Mouse (Mus musculus): ENCODE measurements around the gene Kcne1. TPM values are rescaled to one million over a fixed set of nuclear protein-coding genes. Genes with fewer than 3 reads are reported as not detected.

The Kcne1 gene
- total and polyA plus RNA-seq, 2 experiments from 2014 or later = 1.7 TPM; not detected in 1

GRCm38 (mm10) chr16:92316049-92316738 lies 43.1 kb downstream of the Kcne1 start:
- no peaks in the 10 kb centered on the region for H3K9me3 ChIP-seq (ENCODE audit: low read length)
- H3K4me2 ChIP-seq (ENCODE audit: low read depth, low read length, poor library complexity, severe bottlenecking) = no peak overlapping the region
- H3K36me3 ChIP-seq (ENCODE audit: insufficient read depth, low read length) = peaks cover 6% of the 10 kb centered on the region
- H3K9ac ChIP-seq (replicated peaks; ENCODE audit: low read length, poor library complexity, severe bottlenecking) = no peak overlapping the region
- ATAC-seq (ENCODE audit: low FRiP score) (no peak), DNase-seq (ENCODE audit: low spot score) (no peak)
- no peak overlapping the region for H3K4me3 ChIP-seq (ENCODE audit: low read depth, low read length)
- no peaks in the 10 kb centered on the region for H3K4me1 ChIP-seq (ENCODE audit: insufficient read depth, low read length)
- no peak overlapping the region for H3K27ac ChIP-seq (ENCODE audit: low read depth, low read length)
- no peaks in the 10 kb centered on the region for H3K27me3 ChIP-seq (ENCODE audit: insufficient read depth, low read length)
- WGBS = 77% methylated on average over 7 of the region's 7 CpGs
- no peak for TF ChIP-seq CTCF (IDR thresholded peaks at IDR 0.05)

- peak; percentile 56 for ATAC-seq (ENCODE audit: low FRiP score)
- DNase-seq (ENCODE audit: low spot score) = peak; percentile 82
Measured at GRCm38 (mm10) chr16:92313953-92314741, 45.1 kb downstream of the Kcne1 start.

GRCm38 (mm10) chr16:92309126-92309525 lies 50.1 kb downstream of the Kcne1 start:
- Histone ChIP-seq H3K36me3 (ENCODE audit: insufficient read depth, low read length) (peaks cover 35% of the 10 kb centered on the region), H3K27me3 (ENCODE audit: insufficient read depth, low read length) (no peaks in the 10 kb centered on the region), H3K4me2 (ENCODE audit: low read depth, low read length, poor library complexity, severe bottlenecking) (no peak overlapping the region), H3K4me3 (ENCODE audit: low read depth, low read length) (no peak overlapping the region), H3K27ac (ENCODE audit: low read depth, low read length) (no peak overlapping the region), H3K9me3 (ENCODE audit: low read length) (no peaks in the 10 kb centered on the region), H3K4me1 (ENCODE audit: insufficient read depth, low read length) (no peaks in the 10 kb centered on the region), H3K9ac (replicated peaks; ENCODE audit: low read length, poor library complexity, severe bottlenecking) (no peak overlapping the region)
- DNase-seq (ENCODE audit: low spot score) = peak; percentile 38
- no peak for TF ChIP-seq CTCF (IDR thresholded peaks at IDR 0.05)
- WGBS = 30% methylated on average over 4 of the region's 4 CpGs
- no peak for ATAC-seq (ENCODE audit: low FRiP score)

More at GRCm38 (mm10) chr16:92313953-92314741, 45.1 kb downstream of the Kcne1 start:
- Histone ChIP-seq H3K9me3 (ENCODE audit: low read length) (no peaks in the 10 kb centered on the region), H3K4me3 (ENCODE audit: low read depth, low read length) (no peak overlapping the region), H3K36me3 (ENCODE audit: insufficient read depth, low read length) (peaks cover 13% of the 10 kb centered on the region), H3K4me2 (ENCODE audit: low read depth, low read length, poor library complexity, severe bottlenecking) (no peak overlapping the region), H3K4me1 (ENCODE audit: insufficient read depth, low read length) (no peaks in the 10 kb centered on the region), H3K27ac (ENCODE audit: low read depth, low read length) (no peak overlapping the region), H3K9ac (replicated peaks; ENCODE audit: low read length, poor library complexity, severe bottlenecking) (no peak overlapping the region), H3K27me3 (ENCODE audit: insufficient read depth, low read length) (no peaks in the 10 kb centered on the region)
- whole genome bisulfite sequencing = 49% methylated on average over 13 of the region's 13 CpGs
- TF ChIP-seq CTCF (IDR thresholded peaks at IDR 0.05) = peak; percentile 98

- DNase-seq (ENCODE audit: low spot score) (no peak), ATAC-seq (ENCODE audit: low FRiP score) (no peak)
- H3K4me3 ChIP-seq (ENCODE audit: low read depth, low read length) = no peak overlapping the region
- H3K36me3 ChIP-seq (ENCODE audit: insufficient read depth, low read length) = peaks cover 32% of the 10 kb centered on the region
- H3K4me1 ChIP-seq (ENCODE audit: insufficient read depth, low read length) = peaks cover under 1% of the 10 kb centered on the region; the same call in 1 of the 2 replicates
- H3K27ac ChIP-seq (ENCODE audit: low read depth, low read length) = no peak overlapping the region
- no peaks in the 10 kb centered on the region for H3K9me3 ChIP-seq (ENCODE audit: low read length)
- 81% methylated on average over 3 of the region's 3 CpGs for WGBS
- no peak overlapping the region for H3K4me2 ChIP-seq (ENCODE audit: low read depth, low read length, poor library complexity, severe bottlenecking)
- no peak for TF ChIP-seq CTCF (IDR thresholded peaks at IDR 0.05)
- H3K9ac ChIP-seq (replicated peaks; ENCODE audit: low read length, poor library complexity, severe bottlenecking) = no peak overlapping the region
- H3K27me3 ChIP-seq (ENCODE audit: insufficient read depth, low read length) = no peaks in the 10 kb centered on the region
Measured at GRCm38 (mm10) chr16:92307947-92308346, 51.3 kb downstream of the Kcne1 start.

GRCm38 (mm10) chr16:92305519-92305918 lies 53.7 kb downstream of the Kcne1 start:
- no peak overlapping the region for H3K27ac ChIP-seq (ENCODE audit: low read depth, low read length)
- no peaks in the 10 kb centered on the region for H3K27me3 ChIP-seq (ENCODE audit: insufficient read depth, low read length)
- ATAC-seq (ENCODE audit: low FRiP score) (no peak), DNase-seq (ENCODE audit: low spot score) (no peak)
- TF ChIP-seq CTCF (IDR thresholded peaks at IDR 0.05) = peak; percentile 39
- H3K36me3 ChIP-seq (ENCODE audit: insufficient read depth, low read length) = peaks cover 22% of the 10 kb centered on the region
- H3K4me1 ChIP-seq (ENCODE audit: insufficient read depth, low read length) = peaks cover 9% of the 10 kb centered on the region; the same call in 1 of the 2 replicates
- 93% methylated on average over 2 of the region's 2 CpGs for WGBS
- H3K4me3 ChIP-seq (ENCODE audit: low read depth, low read length) = no peak overlapping the region
- no peaks in the 10 kb centered on the region for H3K9me3 ChIP-seq (ENCODE audit: low read length)
- no peak overlapping the region for H3K9ac ChIP-seq (replicated peaks; ENCODE audit: low read length, poor library complexity, severe bottlenecking)
- H3K4me2 ChIP-seq (ENCODE audit: low read depth, low read length, poor library complexity, severe bottlenecking) = no peak overlapping the region

- peak overlapping the region; percentile 67; the same call in 1 of the 2 replicates for H3K4me3 ChIP-seq (ENCODE audit: low read depth, low read length)
- 63% methylated on average over 5 of the region's 5 CpGs for WGBS
- no peak for TF ChIP-seq CTCF (IDR thresholded peaks at IDR 0.05)
- H3K9ac ChIP-seq (replicated peaks; ENCODE audit: low read length, poor library complexity, severe bottlenecking) = peak overlapping the region; percentile 36; the same call in 1 of the 2 replicates
- H3K9me3 ChIP-seq (ENCODE audit: low read length) = no peaks in the 10 kb centered on the region
- peak overlapping the region; percentile 80; the same call in 1 of the 2 replicates for H3K27ac ChIP-seq (ENCODE audit: low read depth, low read length)
- no peaks in the 10 kb centered on the region for H3K27me3 ChIP-seq (ENCODE audit: insufficient read depth, low read length)
- no peak for DNase-seq (ENCODE audit: low spot score)
- H3K4me1 ChIP-seq (ENCODE audit: insufficient read depth, low read length) = peaks cover 10% of the 10 kb centered on the region; the same call in 1 of the 2 replicates
- no peak for ATAC-seq (ENCODE audit: low FRiP score)
- peaks cover 18% of the 10 kb centered on the region for H3K36me3 ChIP-seq (ENCODE audit: insufficient read depth, low read length)
- H3K4me2 ChIP-seq (ENCODE audit: low read depth, low read length, poor library complexity, severe bottlenecking) = peak overlapping the region; percentile 78
Measured at GRCm38 (mm10) chr16:92302506-92302905, 56.8 kb downstream of the Kcne1 start.

Data from midbrain, postnatal 0 days (tissue).